Mouse (Mus musculus): ENCODE data around the gene Colgalt2. TPM values are rescaled to one million over a fixed set of nuclear protein-coding genes. Genes with fewer than 3 reads are reported as not detected.
A peak's percentile ranks its signal among the peaks of the same experiment; 100 is the strongest.

Gene Colgalt2
- polyA plus RNA-seq, 1 experiment: 1.1 TPM

DNA sequence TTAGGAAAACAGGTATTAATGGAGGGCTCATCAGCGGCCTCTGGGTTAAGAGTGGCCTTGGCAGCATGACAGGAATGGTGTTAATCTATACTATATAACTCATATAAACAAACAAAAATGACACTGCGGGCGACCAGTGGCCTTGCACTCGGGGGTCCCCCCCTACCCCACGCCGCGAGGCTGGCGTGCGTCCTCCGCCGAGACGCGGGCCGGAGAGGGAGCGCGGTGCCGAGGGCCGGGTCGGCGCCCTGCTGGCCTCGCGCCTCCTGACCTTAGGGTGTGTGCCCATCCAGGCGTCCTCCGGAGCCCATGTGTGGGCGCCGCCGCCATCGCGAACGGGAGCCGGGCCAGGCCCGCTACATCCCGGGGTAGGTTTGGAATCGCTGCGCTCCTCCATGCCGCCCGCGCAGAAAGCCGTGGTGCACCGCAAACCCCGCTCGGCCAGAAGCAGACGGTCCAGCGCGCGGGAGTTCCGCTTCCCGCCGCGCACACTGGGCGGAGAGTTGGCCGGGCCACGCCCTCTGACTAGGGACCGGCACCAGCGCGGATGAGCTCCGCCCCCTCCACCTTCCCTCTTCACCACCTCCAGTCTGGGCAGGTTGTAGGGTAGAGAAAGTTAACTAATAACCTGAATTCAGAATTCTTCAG, 13.3 kb upstream of the Colgalt2 start, which contains the start of gene Tsen15:
TSS of gene Tsen15 (minus strand) at position 501 of the 648 bp plus-strand sequence.
- DNase-seq: peak; percentile 84
- Histone ChIP-seq H3K4me1 (replicated peaks; ENCODE audit: control insufficient read depth, insufficient read depth, low read length) (no peaks in the 10 kb centered on the region), H3K27ac (ENCODE audit: control insufficient read depth, insufficient read depth, low read length) (no peak within 1 kb of the TSS), H3K4me3 (ENCODE audit: control insufficient read depth, insufficient read depth, low read length) (peak within 1 kb of the TSS; percentile 99), H3K36me3 (ENCODE audit: control insufficient read depth, insufficient read depth, low read length) (no peaks in the 10 kb centered on the region), H3K27me3 (ENCODE audit: control insufficient read depth, insufficient read depth, low read length) (no peaks in the 10 kb centered on the region)
- under 1% methylated on average over 57 of the region's 57 CpGs for WGBS
- TF ChIP-seq CTCF (IDR thresholded peaks at IDR 0.05; ENCODE audit: borderline replicate concordance, control insufficient read depth, extremely low read depth, insufficient read depth, low read length, poor library complexity) (no peak), POLR2A (IDR thresholded peaks at IDR 0.05; ENCODE audit: control insufficient read depth, extremely low read depth, insufficient read depth, low read length, poor library complexity) (0 out of 2 replicates have a peak, but pooled peaks have one; percentile 31)

- no peak for TF ChIP-seq CTCF (IDR thresholded peaks at IDR 0.05; ENCODE audit: borderline replicate concordance, control insufficient read depth, extremely low read depth, insufficient read depth, low read length, poor library complexity)
- no peak for TF ChIP-seq POLR2A (IDR thresholded peaks at IDR 0.05; ENCODE audit: control insufficient read depth, extremely low read depth, insufficient read depth, low read length, poor library complexity)
Observed at GRCm38 (mm10) chr1:152389271-152389670, 10.4 kb upstream of the Colgalt2 start.

GRCm38 (mm10) chr1:152394137-152394536, 5.5 kb upstream of the Colgalt2 start:
- Histone ChIP-seq H3K4me1 (replicated peaks; ENCODE audit: control insufficient read depth, insufficient read depth, low read length) (no peaks in the 10 kb centered on the region), H3K36me3 (ENCODE audit: control insufficient read depth, insufficient read depth, low read length) (no peaks in the 10 kb centered on the region), H3K27ac (ENCODE audit: control insufficient read depth, insufficient read depth, low read length) (no peak overlapping the region), H3K4me3 (ENCODE audit: control insufficient read depth, insufficient read depth, low read length) (no peak overlapping the region), H3K27me3 (ENCODE audit: control insufficient read depth, insufficient read depth, low read length) (no peaks in the 10 kb centered on the region)
- WGBS: 96% methylated on average over 3 of the region's 3 CpGs
- DNase-seq: no peak
- TF ChIP-seq POLR2A (IDR thresholded peaks at IDR 0.05; ENCODE audit: control insufficient read depth, extremely low read depth, insufficient read depth, low read length, poor library complexity): no peak
- TF ChIP-seq CTCF (IDR thresholded peaks at IDR 0.05; ENCODE audit: borderline replicate concordance, control insufficient read depth, extremely low read depth, insufficient read depth, low read length, poor library complexity): no peak

More at GRCm38 (mm10) chr1:152389271-152389670, 10.4 kb upstream of the Colgalt2 start:
- Histone ChIP-seq H3K36me3 (ENCODE audit: control insufficient read depth, insufficient read depth, low read length) (no peaks in the 10 kb centered on the region), H3K27me3 (ENCODE audit: control insufficient read depth, insufficient read depth, low read length) (no peaks in the 10 kb centered on the region), H3K27ac (ENCODE audit: control insufficient read depth, insufficient read depth, low read length) (no peak overlapping the region), H3K4me1 (replicated peaks; ENCODE audit: control insufficient read depth, insufficient read depth, low read length) (no peaks in the 10 kb centered on the region), H3K4me3 (ENCODE audit: control insufficient read depth, insufficient read depth, low read length) (no peak overlapping the region)
- DNase-seq: no peak

DNA sequence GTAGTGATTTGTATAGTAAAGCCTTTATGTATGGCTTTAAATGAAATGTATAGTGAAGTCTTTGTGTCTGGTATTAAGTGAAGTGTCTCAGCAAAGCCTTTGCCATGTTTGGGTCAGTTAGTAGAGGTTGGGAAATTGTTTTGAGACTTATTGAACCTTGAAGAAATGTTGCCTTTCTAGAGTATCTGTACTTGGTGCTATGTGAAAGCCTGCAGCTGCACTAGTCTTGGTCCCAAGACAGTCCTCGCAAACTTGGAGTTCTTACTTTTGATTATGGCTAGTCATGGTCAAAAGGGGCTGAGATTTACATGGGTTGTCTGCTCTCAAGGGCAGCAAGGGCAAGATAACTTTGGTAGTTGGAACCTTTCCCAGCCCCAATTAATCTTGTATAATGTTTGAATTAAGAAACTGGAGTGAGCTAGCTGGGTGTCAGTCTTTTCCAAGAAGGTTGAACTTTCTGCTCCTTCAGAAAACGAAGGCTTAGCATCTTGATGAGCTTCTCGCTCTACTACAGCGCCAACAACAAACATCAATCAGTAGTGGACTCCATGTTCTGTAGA, 4.6 kb upstream of the Colgalt2 start:
- H3K4me3 ChIP-seq (ENCODE audit: control insufficient read depth, insufficient read depth, low read length): no peak overlapping the region
- H3K4me1 ChIP-seq (replicated peaks; ENCODE audit: control insufficient read depth, insufficient read depth, low read length): peaks cover 4% of the 10 kb centered on the region; the same call in 1 of the 2 replicates
- no peak overlapping the region for H3K27ac ChIP-seq (ENCODE audit: control insufficient read depth, insufficient read depth, low read length)
- no peak for TF ChIP-seq CTCF (IDR thresholded peaks at IDR 0.05; ENCODE audit: borderline replicate concordance, control insufficient read depth, extremely low read depth, insufficient read depth, low read length, poor library complexity)
- TF ChIP-seq POLR2A (IDR thresholded peaks at IDR 0.05; ENCODE audit: control insufficient read depth, extremely low read depth, insufficient read depth, low read length, poor library complexity): no peak
- H3K36me3 ChIP-seq (ENCODE audit: control insufficient read depth, insufficient read depth, low read length): no peaks in the 10 kb centered on the region
- peaks cover 5% of the 10 kb centered on the region for H3K27me3 ChIP-seq (ENCODE audit: control insufficient read depth, insufficient read depth, low read length)
- no peak for DNase-seq
- WGBS: 95% methylated on average over 4 of the region's 4 CpGs

GRCm38 (mm10) chr1:152398708-152399107, 922 bp upstream of the Colgalt2 start:
- H3K4me3 ChIP-seq (ENCODE audit: control insufficient read depth, insufficient read depth, low read length): no peak overlapping the region
- peaks cover 6% of the 10 kb centered on the region; the same call in 1 of the 2 replicates for H3K4me1 ChIP-seq (replicated peaks; ENCODE audit: control insufficient read depth, insufficient read depth, low read length)
- DNase-seq: no peak
- peaks cover 8% of the 10 kb centered on the region for H3K27me3 ChIP-seq (ENCODE audit: control insufficient read depth, insufficient read depth, low read length)
- H3K36me3 ChIP-seq (ENCODE audit: control insufficient read depth, insufficient read depth, low read length): no peaks in the 10 kb centered on the region
- 86% methylated on average over 1 of the region's 1 CpGs for WGBS
- TF ChIP-seq CTCF (IDR thresholded peaks at IDR 0.05; ENCODE audit: borderline replicate concordance, control insufficient read depth, extremely low read depth, insufficient read depth, low read length, poor library complexity) (no peak), POLR2A (IDR thresholded peaks at IDR 0.05; ENCODE audit: control insufficient read depth, extremely low read depth, insufficient read depth, low read length, poor library complexity) (no peak)
- no peak overlapping the region for H3K27ac ChIP-seq (ENCODE audit: control insufficient read depth, insufficient read depth, low read length)

DNA sequence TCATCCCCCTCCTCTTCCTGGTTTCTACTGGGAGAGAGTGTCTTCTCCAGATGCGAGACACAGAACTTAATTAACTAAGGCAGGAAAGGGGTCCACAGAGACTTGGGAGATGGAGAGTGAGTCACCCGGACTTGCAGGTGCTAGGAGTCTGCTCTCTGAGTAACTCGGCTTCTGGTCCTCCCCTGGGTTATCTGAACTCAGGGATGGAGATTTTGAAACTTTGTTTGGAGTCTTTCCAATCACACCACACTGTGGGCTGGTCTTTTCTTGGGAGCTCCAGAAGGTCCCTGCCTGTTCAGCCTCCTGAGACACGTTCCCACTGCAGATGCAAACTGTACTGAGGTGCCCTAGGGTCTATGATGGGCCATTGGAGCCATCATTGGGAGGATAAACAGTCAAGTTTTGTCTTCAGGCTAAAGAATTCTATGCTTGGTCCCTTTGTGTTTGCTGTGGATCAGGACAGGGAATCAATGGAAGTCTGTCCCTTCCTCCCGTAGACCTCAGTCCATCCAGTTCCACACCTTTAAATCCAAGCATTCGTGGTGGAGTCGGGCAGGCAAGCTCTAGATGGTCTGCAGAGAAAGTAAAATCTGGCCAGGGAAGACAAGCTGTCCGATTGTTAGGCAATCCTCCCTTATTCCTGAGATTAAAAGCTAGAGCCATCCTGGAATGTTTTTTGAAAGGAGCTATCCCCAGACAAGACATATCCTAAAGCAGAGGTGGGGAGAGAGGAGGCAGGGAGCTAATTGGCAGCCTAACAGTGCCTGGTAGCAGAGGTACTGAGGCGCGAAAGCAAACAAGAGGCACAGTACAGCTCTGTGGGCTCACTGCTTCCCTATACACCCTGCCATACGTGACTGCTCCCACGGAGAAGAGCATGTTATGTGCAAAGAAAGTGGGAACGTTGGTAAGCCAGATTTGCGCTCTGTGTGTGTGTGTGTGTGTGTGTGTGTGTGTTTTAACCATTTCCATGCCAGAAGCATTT, 1.2 kb downstream of the Colgalt2 start:
- H3K4me3 ChIP-seq (ENCODE audit: control insufficient read depth, insufficient read depth, low read length): no peak overlapping the region
- H3K27ac ChIP-seq (ENCODE audit: control insufficient read depth, insufficient read depth, low read length): no peak overlapping the region
- DNase-seq: no peak
- H3K36me3 ChIP-seq (ENCODE audit: control insufficient read depth, insufficient read depth, low read length): no peaks in the 10 kb centered on the region
- peaks cover 8% of the 10 kb centered on the region for H3K27me3 ChIP-seq (ENCODE audit: control insufficient read depth, insufficient read depth, low read length)
- 36% methylated on average over 14 of the region's 14 CpGs for WGBS
- TF ChIP-seq POLR2A (IDR thresholded peaks at IDR 0.05; ENCODE audit: control insufficient read depth, extremely low read depth, insufficient read depth, low read length, poor library complexity): no peak
- TF ChIP-seq CTCF (IDR thresholded peaks at IDR 0.05; ENCODE audit: borderline replicate concordance, control insufficient read depth, extremely low read depth, insufficient read depth, low read length, poor library complexity): no peak
- H3K4me1 ChIP-seq (replicated peaks; ENCODE audit: control insufficient read depth, insufficient read depth, low read length): peaks cover 6% of the 10 kb centered on the region; the same call in 1 of the 2 replicates

All from thymus, adult 2 months (tissue).